ENCODE assay signal across 20 mouse cellular contexts in the genomic region with DNA sequence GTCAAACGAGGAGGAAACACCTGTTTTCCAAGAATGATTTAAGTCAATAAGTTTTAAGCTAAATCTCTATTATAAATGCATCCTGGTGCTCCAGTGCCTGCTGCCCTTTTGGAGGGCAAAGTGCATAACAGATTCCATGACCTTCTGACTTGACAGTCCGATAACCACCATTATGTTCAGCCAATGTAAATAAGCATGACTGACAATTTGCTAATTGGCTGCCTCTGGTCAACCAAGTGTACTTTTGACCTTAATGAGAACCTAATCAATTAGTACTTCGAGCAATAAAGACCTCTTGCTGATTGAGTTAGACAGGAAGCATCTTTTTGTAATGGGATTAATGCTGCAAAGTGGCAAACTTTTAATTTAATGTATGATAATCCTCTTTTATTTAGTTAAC.
"Had no signal": no experiment of that assay in that cellular context is flagged by ENCODE, and none has a peak within 500 bp of the region (broad histone marks: within the 10 kb centered on the region; RNA-seq: fewer than 3 reads in every experiment).

No protein-coding gene starts in this region.

- DNase-seq: lung, adult 18-20 months; lung, embryonic 14.5 days; lung, postnatal 10 days; lung, postnatal 4 days; midbrain, embryonic 14.5 days; right cerebral cortex, adult 18-20 months; right cerebral cortex, postnatal 25 days; right cerebral cortex, postnatal 4 days; spleen, adult 18-20 months; thymus, adult 2 months; thymus, postnatal 25 days; thymus, postnatal 4 days had no signal

- H3K36me3 ChIP-seq: midbrain, embryonic 12.5 days; neural tube, embryonic 13.5 days; neural tube, embryonic 15.5 days; stomach, embryonic 15.5 days had no signal

- H3K4me3 ChIP-seq: midbrain, embryonic 12.5 days; myocyte; neural tube, embryonic 13.5 days; neural tube, embryonic 15.5 days; stomach, embryonic 15.5 days had no signal

- H3K27me3 ChIP-seq: midbrain, embryonic 12.5 days; neural tube, embryonic 13.5 days; neural tube, embryonic 15.5 days; stomach, embryonic 15.5 days had no signal

- ATAC-seq: midbrain, embryonic 16.5 days had no signal

- H3K9ac ChIP-seq: liver, embryonic 14.5 days; lung, embryonic 14.5 days; midbrain, embryonic 12.5 days; neural tube, embryonic 13.5 days; neural tube, embryonic 15.5 days; stomach, embryonic 15.5 days had no signal

- H3K4me1 ChIP-seq: midbrain, embryonic 12.5 days; neural tube, embryonic 13.5 days; neural tube, embryonic 15.5 days; stomach, embryonic 15.5 days had no signal

- H3K27ac ChIP-seq: liver, embryonic 14.5 days; midbrain, embryonic 12.5 days; neural tube, embryonic 13.5 days; neural tube, embryonic 15.5 days; stomach, embryonic 15.5 days; stomach, postnatal 0 days had no signal

- H3K9me3 ChIP-seq: midbrain, embryonic 12.5 days; neural tube, embryonic 13.5 days; neural tube, embryonic 15.5 days; stomach, embryonic 15.5 days had no signal

- H3K4me2 ChIP-seq: lung, embryonic 14.5 days; midbrain, embryonic 12.5 days; neural tube, embryonic 13.5 days; neural tube, embryonic 15.5 days; stomach, embryonic 15.5 days had no signal
